Mouse (Mus musculus): ENCODE data around the gene Myo1e. TPM values are rescaled to one million over a fixed set of nuclear protein-coding genes. Genes with fewer than 3 reads are reported as not detected.
A peak's percentile ranks its signal among the peaks of the same experiment; 100 is the strongest.

Gene Myo1e
- total RNA-seq, 4 experiments from 2014 or later, result 23.3 to 30.4 (median 30.2) TPM

GRCm38 (mm10) chr9:70371638-70372037 is 164.5 kb downstream of the Myo1e start:
- no peak for DNase-seq

DNA sequence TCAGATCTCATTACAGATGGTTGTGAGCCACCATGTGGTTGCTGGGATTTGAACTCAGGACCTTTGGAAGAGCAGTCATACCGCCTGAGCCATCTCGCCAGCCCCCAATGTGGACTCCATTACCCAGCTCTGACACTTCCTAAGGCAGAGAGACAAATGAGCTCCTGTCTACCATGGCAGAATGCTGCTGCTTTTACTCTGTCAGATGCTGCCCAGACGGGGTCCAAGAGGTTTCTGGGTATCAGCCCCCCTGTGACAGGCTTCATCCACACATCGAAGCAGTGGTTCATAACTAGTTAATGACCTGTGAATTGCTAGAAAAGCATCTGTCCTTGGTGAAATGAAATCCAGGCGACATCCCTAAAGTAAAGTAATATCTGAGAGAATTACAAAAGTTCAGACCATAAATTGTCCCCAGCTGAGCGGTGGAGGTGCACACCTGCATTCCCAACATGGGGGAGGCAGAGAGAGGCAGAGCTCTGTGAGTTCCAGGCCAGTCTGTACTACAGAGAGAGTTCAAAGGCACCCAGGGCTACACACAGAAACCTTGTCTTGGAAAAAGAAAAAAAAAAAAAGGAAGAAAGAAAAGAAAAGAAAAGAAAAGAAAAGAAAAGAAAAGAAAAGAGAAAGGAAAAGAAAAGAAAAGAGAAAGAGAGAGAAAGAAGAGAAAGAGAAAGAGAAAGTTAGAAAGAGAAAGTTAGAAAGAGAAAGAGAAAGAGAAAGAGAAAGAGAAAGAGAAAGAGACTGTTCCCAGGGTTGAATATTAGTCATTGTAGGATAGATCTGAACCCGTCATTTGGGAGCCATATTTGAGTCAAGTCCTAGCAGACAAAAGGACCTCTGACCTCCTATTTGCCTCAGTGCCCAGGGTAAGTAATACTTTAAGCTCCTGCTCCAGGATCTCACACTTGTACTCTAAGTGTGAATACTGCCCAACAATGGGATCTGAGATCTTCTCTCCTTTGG is 172.6 kb downstream of the Myo1e start:
- no peak for DNase-seq

DNA sequence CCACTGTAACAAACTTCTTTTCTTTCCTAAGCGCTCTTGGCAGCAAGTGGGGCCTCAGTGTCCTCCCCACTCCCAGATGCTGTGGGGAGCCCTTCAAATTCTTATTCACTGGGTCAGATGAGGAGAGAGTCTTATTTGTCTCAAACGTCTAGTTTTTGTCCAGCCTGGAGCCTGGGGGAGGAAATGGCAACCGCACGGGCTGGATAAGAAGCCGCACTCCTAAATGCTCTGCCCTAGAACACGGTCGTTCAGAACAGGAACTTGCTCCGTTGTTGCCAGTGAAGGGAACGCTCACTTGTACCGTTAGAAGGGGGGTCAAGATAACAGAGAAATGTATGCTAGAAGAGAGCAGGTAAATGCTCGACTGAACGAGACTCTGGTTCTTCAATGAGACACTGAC is 174.9 kb downstream of the Myo1e start:
- no peak for DNase-seq

- no peak for DNase-seq
These were observed 176.6 kb downstream of the Myo1e start for GRCm38 (mm10) chr9:70383750-70384149.

GRCm38 (mm10) chr9:70384494-70384893 is 177.3 kb downstream of the Myo1e start:
- DNase-seq, result no peak

DNA sequence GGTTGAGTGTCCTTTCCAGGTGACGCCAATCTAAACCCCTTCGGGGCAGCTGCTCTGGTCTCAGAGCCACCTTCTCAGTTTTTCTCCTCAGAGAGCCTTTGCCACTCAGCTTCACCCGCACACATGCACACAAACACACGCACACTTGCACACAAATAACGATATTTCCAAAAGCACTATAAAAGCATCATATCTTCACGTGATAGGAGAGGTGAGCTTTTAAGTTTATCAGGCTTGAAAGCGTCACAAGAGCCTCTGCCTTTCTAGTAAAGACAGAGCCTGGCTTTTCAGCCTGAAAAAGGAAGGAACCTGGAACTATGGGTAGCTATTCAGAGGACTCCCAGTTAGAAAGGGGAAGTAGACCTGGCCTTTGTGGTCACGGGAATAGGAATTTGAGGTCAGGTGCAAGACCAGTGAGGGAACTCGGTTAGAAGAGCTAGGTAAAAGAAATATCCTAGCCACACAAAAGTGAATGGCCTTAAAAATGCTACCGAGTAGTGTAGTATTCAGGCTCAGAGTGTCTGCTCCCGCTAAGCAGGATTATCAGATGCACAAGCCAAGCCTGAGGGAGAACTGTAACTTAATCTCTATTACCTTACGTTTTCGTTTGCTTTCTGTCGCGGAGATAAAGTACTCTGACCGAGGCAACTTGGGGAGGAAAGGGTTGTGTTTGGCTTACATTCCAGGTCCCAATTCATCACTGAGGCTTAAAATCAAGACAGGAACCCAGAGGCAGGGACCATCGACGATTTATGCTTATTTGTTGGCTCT is 178.0 kb downstream of the Myo1e start:
- no peak for DNase-seq

DNA sequence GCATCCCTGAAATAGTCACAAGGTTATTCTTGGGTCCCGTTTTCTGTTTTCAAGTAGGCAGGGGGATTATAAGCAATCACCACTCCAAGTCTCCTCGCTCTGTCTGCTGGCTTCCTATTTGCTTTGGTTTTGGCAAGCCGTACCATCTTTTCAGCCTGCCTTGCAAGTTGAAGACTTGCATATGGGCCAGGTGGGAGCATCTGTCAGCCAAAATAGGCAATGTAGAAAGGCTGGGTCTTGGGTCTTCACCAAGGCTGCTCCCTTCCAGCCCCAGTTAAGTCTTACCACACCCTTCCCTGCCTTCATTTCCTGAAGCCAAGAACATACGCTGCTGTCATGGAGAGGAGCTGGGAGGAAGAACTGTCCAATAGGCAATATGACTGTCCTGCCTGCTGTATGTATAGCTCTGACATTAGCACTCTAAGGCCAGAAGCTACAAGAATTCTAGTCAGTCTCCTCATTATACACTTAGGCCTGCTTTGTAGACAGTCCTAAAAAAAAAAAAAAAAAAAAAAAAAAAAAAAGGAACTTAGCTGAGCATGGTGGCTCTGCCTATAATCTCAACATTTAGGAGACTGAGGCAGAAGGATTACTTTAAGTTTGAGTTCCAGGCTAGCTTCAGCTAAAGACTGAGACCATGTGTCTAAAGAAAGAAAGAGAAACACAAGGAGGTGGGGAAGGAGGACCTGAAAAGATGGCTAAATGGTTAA is 180.4 kb downstream of the Myo1e start:
- no peak for DNase-seq

- DNase-seq, result no peak
These were observed 182.4 kb downstream of the Myo1e start for GRCm38 (mm10) chr9:70389548-70389947.

DNA sequence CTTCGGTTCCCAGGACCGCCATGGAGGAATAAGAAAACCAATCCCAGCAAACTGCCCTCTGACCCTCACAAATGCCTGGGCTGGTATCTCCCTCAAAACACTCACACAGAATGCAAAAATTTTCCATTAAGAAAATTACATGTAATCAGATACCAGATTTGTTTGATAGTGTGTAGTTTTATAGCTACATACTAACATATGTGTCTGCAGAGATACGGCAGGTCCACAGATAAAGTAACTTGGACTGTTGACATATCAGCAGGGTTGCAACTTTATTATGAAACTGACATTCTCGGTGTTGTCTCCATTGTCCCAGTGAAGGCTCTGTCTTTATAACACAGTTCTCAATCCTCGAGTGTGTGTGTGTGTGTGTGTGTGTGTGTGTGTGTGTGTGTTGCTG is 183.9 kb downstream of the Myo1e start:
- no peak for DNase-seq

DNA sequence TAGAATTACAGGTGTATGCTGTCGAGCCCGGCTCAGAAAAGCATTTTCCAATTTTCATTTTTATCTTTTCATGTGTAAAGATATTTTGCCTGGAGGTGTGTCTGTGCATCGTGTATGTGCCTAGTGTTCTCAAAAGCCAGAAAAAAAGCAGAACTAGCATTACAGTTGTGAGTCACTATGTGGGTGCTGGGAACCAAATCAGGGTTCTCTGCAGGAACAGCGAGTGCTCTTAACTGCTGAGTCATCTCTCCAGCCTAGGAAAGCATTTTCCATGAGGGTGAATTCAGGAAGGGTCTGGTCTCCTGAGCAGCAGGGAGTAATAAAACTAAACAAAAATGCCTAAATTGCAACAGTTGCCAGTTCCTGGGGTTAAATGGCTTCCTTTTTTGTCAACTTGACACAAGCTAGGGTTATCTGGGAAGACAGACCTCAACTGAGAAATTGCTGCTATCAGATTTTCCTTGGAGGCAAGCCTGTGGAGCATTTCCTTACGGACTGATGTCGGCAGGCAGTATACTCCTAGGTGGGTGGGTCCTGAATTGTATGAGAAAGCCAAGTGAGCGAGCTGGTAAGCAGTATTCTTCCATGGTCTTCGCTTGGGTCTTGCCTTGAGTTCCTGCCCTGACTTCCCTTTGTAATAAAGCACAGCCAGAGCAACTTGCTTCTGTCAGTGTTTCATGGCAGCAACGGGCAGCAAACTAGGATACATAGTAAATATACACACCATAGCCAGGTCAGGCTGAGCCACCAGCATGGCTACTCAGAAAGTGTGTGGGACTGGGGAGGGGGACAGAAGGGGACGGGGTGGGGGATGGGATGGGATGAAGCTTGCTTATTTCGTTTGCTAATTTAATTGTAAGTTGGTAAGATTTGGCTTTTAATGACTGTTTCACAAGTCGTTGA is 184.8 kb downstream of the Myo1e start:
- DNase-seq, result no peak

DNA sequence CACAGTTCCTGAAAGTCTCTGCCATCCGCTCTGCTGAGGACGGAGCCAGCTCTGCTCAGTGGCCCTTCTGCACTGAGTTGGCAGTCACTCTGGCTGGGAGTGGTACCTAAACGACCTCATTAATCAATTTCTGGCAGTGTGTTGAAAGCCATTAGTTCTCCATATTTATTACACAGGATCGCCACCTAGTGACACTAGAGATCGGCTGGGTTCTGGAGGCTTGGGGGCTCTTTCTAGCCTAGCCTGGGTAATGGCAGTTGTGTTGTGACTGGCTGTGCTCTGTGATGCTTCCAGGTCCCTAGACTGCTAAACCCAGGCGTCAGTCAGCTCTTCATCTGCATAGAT is 185.4 kb downstream of the Myo1e start:
- DNase-seq, result peak; percentile 34

DNA sequence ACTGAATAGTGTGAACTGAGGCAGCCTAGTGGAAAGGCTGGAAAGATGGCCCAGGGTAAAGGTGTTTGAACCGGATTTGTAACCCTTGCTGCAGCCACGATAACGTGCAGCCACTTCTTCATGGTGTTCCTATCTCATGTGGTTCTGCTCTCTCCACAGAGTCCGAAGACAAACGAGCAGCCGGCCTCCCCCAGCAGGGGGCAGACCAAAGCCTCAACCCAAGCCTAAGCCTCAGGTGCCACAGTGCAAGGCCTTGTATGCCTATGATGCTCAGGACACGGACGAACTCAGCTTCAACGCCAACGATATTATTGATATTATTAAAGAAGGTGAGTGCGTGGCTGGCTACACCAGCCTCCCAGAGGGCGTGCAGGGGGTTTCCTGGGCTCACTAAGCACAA is 188.5 kb downstream of the Myo1e start:
- DNase-seq, result no peak

- DNase-seq, result peak; percentile 15
These were observed 188.9 kb downstream of the Myo1e start for GRCm38 (mm10) chr9:70396083-70396482.

- DNase-seq, result no peak
These were observed 194.9 kb downstream of the Myo1e start for GRCm38 (mm10) chr9:70401937-70402539.

DNA sequence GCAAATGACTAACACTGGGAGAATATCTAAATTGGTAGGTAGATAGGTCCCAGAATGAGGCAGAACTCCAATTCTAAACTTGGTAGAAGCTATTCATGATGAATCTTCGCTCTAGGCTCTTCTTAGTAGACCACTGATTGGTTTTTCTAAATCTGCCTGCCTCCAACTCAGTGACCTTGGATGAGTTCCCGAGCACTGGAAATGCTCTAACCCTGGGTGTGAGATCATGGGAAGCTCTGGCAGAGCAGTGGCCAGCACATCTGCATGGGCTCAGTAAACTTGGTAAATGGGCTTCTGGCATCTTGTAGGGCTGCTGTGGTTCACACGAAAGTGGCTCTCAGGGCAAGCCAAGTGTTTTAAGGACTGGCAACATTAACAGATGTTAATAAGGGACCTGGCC is 199.4 kb downstream of the Myo1e start:
- DNase-seq, result no peak

DNA sequence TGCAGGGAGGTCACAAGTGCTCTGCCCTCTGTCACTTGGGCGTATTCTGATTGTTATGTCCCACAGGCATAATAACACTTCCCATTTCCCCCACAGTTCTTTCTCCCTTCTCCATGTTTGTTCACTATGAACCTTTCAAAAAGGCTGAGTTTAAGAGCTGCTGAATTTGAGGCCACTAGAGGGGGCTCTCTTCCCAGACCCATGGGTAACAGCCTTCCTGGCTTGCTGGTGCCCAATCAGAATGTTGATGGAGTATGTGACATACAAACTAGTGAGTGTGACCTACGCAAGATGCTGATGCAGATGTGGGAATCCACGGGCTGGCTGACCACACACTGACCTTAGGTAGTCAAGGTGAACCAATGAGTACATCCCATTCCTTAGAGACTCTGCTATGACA is 201.6 kb downstream of the Myo1e start:
- no peak for DNase-seq

DNA sequence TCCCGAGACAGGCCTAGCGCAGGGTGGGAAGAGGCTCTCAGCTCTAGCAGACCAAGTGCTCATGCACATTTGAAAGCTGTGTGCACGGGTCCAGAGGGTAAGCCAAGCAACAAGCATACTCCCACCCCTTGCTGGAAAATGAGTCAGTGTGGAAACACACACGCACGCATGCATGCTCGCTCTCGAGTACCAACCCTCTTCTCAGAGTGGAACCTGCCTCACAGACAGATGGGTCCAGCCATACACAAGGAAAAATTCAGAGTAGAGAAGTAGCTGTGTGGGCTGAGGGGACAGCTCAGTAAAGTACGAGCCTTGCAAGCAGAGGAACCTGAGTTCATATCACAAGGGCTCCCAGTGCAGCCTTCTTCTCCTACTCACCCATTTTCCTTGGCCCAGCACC is 202.6 kb downstream of the Myo1e start:
- no peak for DNase-seq

DNA sequence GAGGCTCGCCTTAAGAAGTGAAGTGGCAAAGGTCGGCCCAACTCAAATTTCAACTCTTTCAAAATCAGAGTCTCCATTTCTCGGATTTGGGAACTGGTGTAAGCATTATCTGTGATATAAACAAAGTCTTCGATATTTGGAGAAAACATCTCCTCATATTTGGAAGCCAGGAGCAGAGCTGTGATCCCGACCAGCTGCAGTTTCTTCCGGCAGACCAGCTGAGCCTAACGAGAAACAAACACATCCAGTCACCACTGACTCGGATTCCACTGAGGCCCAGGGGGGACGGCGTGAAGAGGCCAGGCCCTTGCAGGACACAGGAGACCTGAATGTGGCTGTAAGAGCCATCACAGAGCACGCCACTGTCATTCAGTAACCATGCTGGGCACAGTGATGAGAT is 203.5 kb downstream of the Myo1e start:
- no peak for DNase-seq

- no peak for DNase-seq
These were observed 205.9 kb downstream of the Myo1e start for GRCm38 (mm10) chr9:70413038-70413437.

DNA sequence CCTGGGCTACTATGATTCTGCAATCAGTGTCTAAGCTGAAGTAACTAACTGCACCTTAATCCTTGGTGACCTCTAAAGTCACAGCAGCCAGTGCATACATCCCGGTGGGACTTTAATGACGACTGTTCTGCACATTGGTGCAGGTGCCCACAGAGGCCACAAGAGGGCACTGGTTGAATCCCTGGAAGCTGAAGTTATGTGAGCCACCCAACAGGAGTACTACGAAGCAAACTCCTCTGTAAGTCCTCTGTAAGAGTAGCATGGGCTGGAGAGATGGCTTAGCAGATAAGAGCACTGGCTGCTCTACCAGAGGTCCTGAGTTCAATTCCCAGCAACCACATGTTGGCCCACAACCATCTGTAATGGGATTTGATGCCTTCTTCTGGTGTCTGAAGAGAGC is 209.3 kb downstream of the Myo1e start:
- DNase-seq, result no peak

GRCm38 (mm10) chr9:70421257-70422056 is 214.3 kb downstream of the Myo1e start, which contains the start of gene Ccnb2:
Ccnb2 (minus strand) TSS chr9:70421547.
- DNase-seq, result peak; percentile 88

All from adrenal gland, adult 8-10 months (tissue).